Mouse (Mus musculus) CH12.LX (cell line): ENCODE results near the gene Cep170b. TPM values are rescaled to one million over a fixed set of nuclear protein-coding genes. Genes with fewer than 3 reads are reported as not detected.

Experiments
- DNase-seq: peaks from one replicate; pipeline ENCODE4 v3.0.0-alpha.2; 2013; ENCODE audit errors: extremely low read depth
- H3K27ac ChIP-seq: 2 replicates; pipeline ENCODE4 v1.5.1; 2012; ENCODE audit warnings: low read depth, mild to moderate bottlenecking, control low read depth, moderate library complexity; ENCODE audit not compliant: insufficient read depth
- H3K27me3 ChIP-seq: replicated peaks from 2 replicates; pipeline ENCODE3; 2012; ENCODE audit warnings: inconsistent platforms
- H3K36me3 ChIP-seq, 2 experiments: replicated peaks in 1 of 2; 2 replicates each; pipeline versions ENCODE3 to v1.6.1; 2012; ENCODE audit warnings: inconsistent platforms in 1 of 2, low read length in 1 of 2, mild to moderate bottlenecking in 1 of 2, mixed read lengths in 1 of 2, moderate library complexity in 1 of 2; ENCODE audit not compliant: control insufficient read depth in 1 of 2, insufficient read depth in 1 of 2
- H3K4me1 ChIP-seq, 2 experiments: 2 replicates each; pipeline ENCODE4 v1.6.1; 2012; ENCODE audit warnings: inconsistent platforms in 1 of 2, moderate library complexity in 1 of 2; ENCODE audit not compliant: insufficient read depth in 2 of 2, control insufficient read depth in 1 of 2
- H3K4me2 ChIP-seq: 2 replicates; pipeline ENCODE4 v1.6.1; 2012; ENCODE audit warnings: low read depth, mild to moderate bottlenecking, control low read depth; ENCODE audit not compliant: poor library complexity, insufficient read depth, severe bottlenecking
- H3K4me3 ChIP-seq, 3 experiments: fragments of 150-350 bp in 1 of 3; sonication (generic) in 1 of 3; replicated peaks in 1 of 3; 2 replicates each; pipeline versions ENCODE3 to v1.5.1; 2011 to 2012; ENCODE audit warnings: low read depth in 2 of 3, low read length in 2 of 3, mild to moderate bottlenecking in 2 of 3, moderate library complexity in 2 of 3, control low read depth in 1 of 3, improper control_type of control experiment in 1 of 3, inconsistent platforms in 1 of 3, mixed read lengths in 1 of 3; ENCODE audit not compliant: poor library complexity in 1 of 3
- H3K79me2 ChIP-seq: replicated peaks from 2 replicates; pipeline ENCODE4 v1.6.1; 2012; ENCODE audit warnings: mild to moderate bottlenecking, moderate library complexity; ENCODE audit not compliant: control insufficient read depth, poor library complexity, insufficient read depth, severe bottlenecking; ENCODE audit errors: extremely low read depth
- H3K9ac ChIP-seq: 2 replicates; pipeline ENCODE4 v1.6.1; 2012; ENCODE audit warnings: low read depth, mild to moderate bottlenecking, control low read depth, moderate library complexity; ENCODE audit not compliant: insufficient read depth
- H3K9me3 ChIP-seq: replicated peaks from 2 replicates; pipeline ENCODE3; 2012; ENCODE audit warnings: low read length, inconsistent platforms, mixed read lengths
- BHLHE40 ChIP-seq: IDR thresholded peaks from 2 replicates; pipeline ENCODE4 v1.6.1; 2011; ENCODE audit warnings: mild to moderate bottlenecking, low read depth, low read length, improper control_type of control experiment
- CHD1 ChIP-seq: IDR thresholded peaks from 2 replicates; pipeline ENCODE4 v1.6.1; 2012; ENCODE audit warnings: low read depth, low read length, improper control_type of control experiment, inconsistent platforms
- CHD2 ChIP-seq: IDR thresholded peaks from 2 replicates; pipeline ENCODE4 v1.6.1; 2011; ENCODE audit warnings: low read length, improper control_type of control experiment
- CTCF ChIP-seq, 2 experiments: IDR thresholded peaks in 1 of 2; conservative IDR thresholded peaks in 1 of 2; 2 replicates each; pipeline ENCODE4 v1.5.1; 2011 to 2012; ENCODE audit warnings: low read depth in 2 of 2, low read length in 2 of 2, improper control_type of control experiment in 1 of 2, inconsistent platforms in 1 of 2, mild to moderate bottlenecking in 1 of 2, moderate library complexity in 1 of 2
- ELF1 ChIP-seq: IDR thresholded peaks from 2 replicates; pipeline ENCODE4 v1.6.1; 2014; ENCODE audit warnings: low read depth, mild to moderate bottlenecking, inconsistent platforms, low read length, improper control_type of control experiment
- EP300 ChIP-seq: IDR thresholded peaks from 2 replicates; pipeline ENCODE4 v1.6.1; 2011; ENCODE audit warnings: low read length, improper control_type of control experiment
- ETS1 ChIP-seq: conservative IDR thresholded peaks from 2 replicates; pipeline ENCODE4 v1.6.1; 2012; ENCODE audit warnings: low read depth, mild to moderate bottlenecking, inconsistent platforms, low read length, improper control_type of control experiment, moderate library complexity
- GABPA ChIP-seq: IDR thresholded peaks from 2 replicates; pipeline ENCODE4 v1.6.1; 2012; ENCODE audit warnings: low read depth, low read length, improper control_type of control experiment, inconsistent platforms; ENCODE audit not compliant: insufficient replicate concordance
- HCFC1 ChIP-seq: IDR thresholded peaks from 2 replicates; pipeline ENCODE4 v1.6.1; 2012; ENCODE audit warnings: low read depth, mild to moderate bottlenecking, inconsistent platforms, low read length, improper control_type of control experiment
- IRF4 ChIP-seq: IDR thresholded peaks from 2 replicates; pipeline ENCODE4 v1.6.1; 2014; ENCODE audit warnings: low read depth, mild to moderate bottlenecking, inconsistent platforms, low read length, improper control_type of control experiment
- JUN ChIP-seq: IDR thresholded peaks from 2 replicates; pipeline ENCODE4 v1.6.1; 2011; ENCODE audit warnings: low read depth, mild to moderate bottlenecking, low read length, improper control_type of control experiment, moderate library complexity; ENCODE audit not compliant: insufficient read depth
- KAT2A ChIP-seq: IDR thresholded peaks from 2 replicates; pipeline ENCODE4 v1.6.1; 2012; ENCODE audit warnings: low read length, improper control_type of control experiment, inconsistent platforms; ENCODE audit not compliant: insufficient replicate concordance
- MAFK ChIP-seq: IDR thresholded peaks from 2 replicates; pipeline ENCODE4 v1.6.1; 2011; ENCODE audit warnings: low read length, improper control_type of control experiment; ENCODE audit not compliant: insufficient replicate concordance
- MAZ ChIP-seq: IDR thresholded peaks from 2 replicates; pipeline ENCODE4 v1.6.1; 2012; ENCODE audit warnings: low read depth, mild to moderate bottlenecking, inconsistent platforms, low read length, improper control_type of control experiment, moderate library complexity
- MEF2A ChIP-seq: IDR thresholded peaks from 2 replicates; pipeline ENCODE4 v1.6.1; 2014; ENCODE audit warnings: low read depth, mild to moderate bottlenecking, inconsistent platforms, low read length, improper control_type of control experiment, borderline replicate concordance
- MXI1 ChIP-seq: IDR thresholded peaks from 2 replicates; pipeline ENCODE4 v1.6.1; 2011; ENCODE audit warnings: mild to moderate bottlenecking, low read depth, low read length, improper control_type of control experiment
- MYC ChIP-seq: IDR thresholded peaks from 2 replicates; pipeline ENCODE4 v1.6.1; 2011; ENCODE audit warnings: low read depth, mild to moderate bottlenecking, improper control_type of control experiment, low read length
- NELFE ChIP-seq: IDR thresholded peaks from 2 replicates; pipeline ENCODE4 v1.6.1; 2011; ENCODE audit warnings: low read depth, low read length, improper control_type of control experiment
- PAX5 ChIP-seq: IDR thresholded peaks from 2 replicates; pipeline ENCODE4 v1.6.1; 2012; ENCODE audit warnings: low read length, inconsistent platforms, mixed read lengths
- POLR2A ChIP-seq: IDR thresholded peaks from 2 replicates; pipeline ENCODE4 v1.6.1; 2011; ENCODE audit warnings: low read depth, mild to moderate bottlenecking, improper control_type of control experiment, low read length
- POLR2AphosphoS2 ChIP-seq: IDR thresholded peaks from 2 replicates; pipeline ENCODE4 v1.6.1; 2011; ENCODE audit warnings: low read depth, low read length, improper control_type of control experiment
- RAD21 ChIP-seq: IDR thresholded peaks from 2 replicates; pipeline ENCODE4 v1.6.1; 2011; ENCODE audit warnings: low read depth, mild to moderate bottlenecking, low read length, improper control_type of control experiment, moderate library complexity
- RCOR1 ChIP-seq: conservative IDR thresholded peaks from 2 replicates; pipeline ENCODE4 v1.6.1; 2012; ENCODE audit warnings: low read depth, mild to moderate bottlenecking, inconsistent platforms, low read length, improper control_type of control experiment
- SIN3A ChIP-seq: IDR thresholded peaks from 2 replicates; pipeline ENCODE4 v1.6.1; 2012; ENCODE audit warnings: low read length, improper control_type of control experiment, inconsistent platforms
- SMC3 ChIP-seq: IDR thresholded peaks from 2 replicates; pipeline ENCODE4 v1.6.1; 2011; ENCODE audit warnings: low read depth, low read length, improper control_type of control experiment
- TBP ChIP-seq: conservative IDR thresholded peaks from 2 replicates; pipeline ENCODE4 v1.6.1; 2011; ENCODE audit warnings: low read depth, low read length, improper control_type of control experiment
- TCF12 ChIP-seq: IDR thresholded peaks from 2 replicates; pipeline ENCODE4 v1.6.1; 2014; ENCODE audit warnings: low read depth, mild to moderate bottlenecking, inconsistent platforms, low read length, improper control_type of control experiment
- UBTF ChIP-seq: IDR thresholded peaks from 2 replicates; pipeline ENCODE4 v1.6.1; 2012; ENCODE audit warnings: low read depth, mild to moderate bottlenecking, inconsistent platforms, low read length, improper control_type of control experiment, moderate library complexity
- USF1 ChIP-seq: IDR thresholded peaks from 2 replicates; pipeline ENCODE4 v1.6.1; 2014; ENCODE audit warnings: low read depth, mild to moderate bottlenecking, inconsistent platforms, low read length, improper control_type of control experiment
- ZC3H11A ChIP-seq: IDR thresholded peaks from 2 replicates; pipeline ENCODE4 v1.6.1; 2012; ENCODE audit warnings: low read depth, mild to moderate bottlenecking, inconsistent platforms, low read length, improper control_type of control experiment
- ZMIZ1 ChIP-seq: IDR thresholded peaks from 2 replicates; pipeline ENCODE4 v1.6.1; 2012; ENCODE audit warnings: low read depth, mild to moderate bottlenecking, inconsistent platforms, low read length, improper control_type of control experiment
- ZNF384 ChIP-seq: IDR thresholded peaks from 2 replicates; pipeline ENCODE4 v1.6.1; 2012; ENCODE audit warnings: low read depth, low read length, improper control_type of control experiment, inconsistent platforms
- dilution Hi-C: fragments of 300-500 bp; cut with MboI; formaldehyde crosslinking; loops from 2 replicates; pipeline ENCODE4 v1.14.3; 2020; ENCODE audit warnings: low sequenced_read_pairs; ENCODE audit not compliant: extremely low pct_unique_long_range_greater_than_20kb, extremely low pct_ligation_motif_present
- in situ Hi-C: fragments of 300-500 bp; cut with MboI; formaldehyde crosslinking; loops from 3 replicates; pipeline ENCODE4 v1.14.3; 2019; ENCODE audit warnings: low sequenced_read_pairs, low pct_ligation_motif_present, low pct_unique_long_range_greater_than_20kb, mixed read lengths
- polyA plus RNA-seq: library from polyadenylated mRNA; unstranded; fragments of >175 nt; gene quantifications from 2 replicates; pipeline ENCODE4 v1.2.1, GENCODE M21; 2012; ENCODE audit warnings: low read depth; ENCODE audit not compliant: insufficient read length
- total RNA-seq, 2 experiments: library from RNA; depleted of rRNA; stranded (reverse); fragments of 300-350 nt in 1 of 2; fragments of >200 nt in 1 of 2; gene quantifications; 2 replicates each; pipeline ENCODE4 v1.2.3; 2012 to 2014

The Cep170b gene
- total and polyA plus RNA-seq, 3 experiments, result 39.1 to 63.1 (median 48.1) TPM

GRCm38 (mm10) chr12:112794998-112795397, 74.7 kb downstream of the Cep170b start:
- DNase-seq, result no peak
- Histone ChIP-seq H3K36me3 (peaks cover 2 to 6% of the 10 kb centered on the region in 2 experiments), H3K27ac (peak overlapping the region; percentile 96), H3K9me3 (no peaks in the 10 kb centered on the region), H3K4me1 (peaks cover 44 to 81% of the 10 kb centered on the region in 2 experiments), H3K4me3 (peak overlapping the region; percentile 59 to 85 (median 76)), H3K4me2 (peak overlapping the region; percentile 90), H3K9ac (peak overlapping the region; percentile 92), H3K27me3 (no peaks in the 10 kb centered on the region), H3K79me2 (peaks cover 23% of the 10 kb centered on the region)
- dilution Hi-C loops, result no loop called here
- in situ Hi-C loops, result loop anchor here (5.0 kb wide), 1 partner anchor 38 kb away; no protein-coding TSS in a partner anchor
- TF ChIP-seq POLR2A (0 out of 2 replicates have a peak, but pooled peaks have one; percentile 5), JUN (no peak), SIN3A (no peak), EP300 (no peak)

GRCm38 (mm10) chr12:112795466-112796104, 75.3 kb downstream of the Cep170b start:
- Histone ChIP-seq H3K27ac (peak overlapping the region; percentile 96), H3K79me2 (peaks cover 23% of the 10 kb centered on the region), H3K36me3 (peaks cover 2 to 6% of the 10 kb centered on the region in 2 experiments), H3K4me1 (peaks cover 48 to 87% of the 10 kb centered on the region in 2 experiments), H3K27me3 (no peaks in the 10 kb centered on the region), H3K4me3 (peak overlapping the region; percentile 59 to 85 (median 76)), H3K9me3 (no peaks in the 10 kb centered on the region), H3K9ac (peak overlapping the region; percentile 92), H3K4me2 (peak overlapping the region; percentile 90)
- DNase-seq, result peak; percentile 61
- dilution Hi-C loops (no loop called here), in situ Hi-C loops (loop anchor here (5.0 kb wide), 1 partner anchor 38 kb away; no protein-coding TSS in a partner anchor)
- TF ChIP-seq BHLHE40, result peak; percentile 81
- no peak for TF ChIP-seq HCFC1
- peak; percentile 64 for TF ChIP-seq CHD2
- no peak for TF ChIP-seq PAX5
- no peak for TF ChIP-seq POLR2AphosphoS2
- no peak for TF ChIP-seq USF1
- TF ChIP-seq ZC3H11A, result no peak
- no peak for TF ChIP-seq RCOR1
- no peak for TF ChIP-seq ZMIZ1
- no peak for TF ChIP-seq RAD21
- no peak for TF ChIP-seq MAFK
- no peak for TF ChIP-seq CTCF (conservative IDR thresholded peaks at IDR 0.05 in 1 of 2, IDR thresholded peaks at IDR 0.05 in 1 of 2; ENCODE audit: low read depth in 2 of 2, low read length in 2 of 2)
- TF ChIP-seq UBTF, result no peak
- TF ChIP-seq TCF12, result peak; percentile 61; the same call in 1 of the 2 replicates
- TF ChIP-seq MAZ, result peak; percentile 60
- peak; percentile 49; the same call in 1 of the 2 replicates for TF ChIP-seq IRF4
- TF ChIP-seq JUN, result no peak
- TF ChIP-seq MYC, result no peak
- no peak for TF ChIP-seq ELF1
- TF ChIP-seq MEF2A, result peak; percentile 37; the same call in 1 of the 2 replicates
- peak; percentile 37; the same call in 1 of the 2 replicates for TF ChIP-seq EP300
- no peak for TF ChIP-seq TBP
- no peak for TF ChIP-seq ZNF384
- peak; percentile 80 for TF ChIP-seq ETS1
- TF ChIP-seq GABPA, result no peak
- TF ChIP-seq SMC3, result no peak
- TF ChIP-seq MXI1, result peak; percentile 84
- no peak for TF ChIP-seq KAT2A
- TF ChIP-seq NELFE, result no peak
- peak; percentile 20; the same call in 1 of the 2 replicates for TF ChIP-seq CHD1
